Mouse (Mus musculus) spleen, postnatal 36 days (tissue): ENCODE measurements at regions not wholly inside any gene's neighbourhood (a gene's known extent, or its start where the extent isn't known, plus 50 kb on each side); places are given as distances from the start of the nearest gene placed in this dataset.
A peak's percentile ranks its signal among the peaks of the same experiment; 100 is the strongest.
"Not testable (repeated sequence)": the region's sequence is repeated elsewhere in the genome, so short reads cannot be mapped to it uniquely, and the experiment has no call there.

Source experiments
- DNase-seq, 2 experiments: peaks; one replicate each; pipeline ENCODE4 v3.0.0; 2022; ENCODE audit warnings: low spot score in 2 of 2, mixed read lengths in 1 of 2

DNA sequence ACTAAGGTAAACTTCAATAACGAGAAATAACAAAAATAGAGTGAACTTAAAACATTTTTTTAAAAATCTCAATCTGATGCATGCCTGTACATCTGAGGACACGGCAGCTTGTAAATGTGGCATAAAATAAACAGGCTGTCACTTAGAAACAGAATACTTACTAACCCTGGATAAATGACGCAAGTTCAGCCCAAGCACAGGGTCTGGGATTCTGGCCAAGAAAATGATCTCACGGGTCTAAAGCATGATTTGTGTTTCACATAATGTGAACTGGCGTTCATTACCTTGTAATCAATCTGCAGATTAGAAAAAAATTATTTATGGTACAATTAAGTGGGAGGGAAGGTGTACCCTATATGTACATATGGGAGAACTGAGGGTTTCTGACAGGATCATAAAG is 512.1 kb upstream of the Vrk2 start:
- DNase-seq: no peak

DNA sequence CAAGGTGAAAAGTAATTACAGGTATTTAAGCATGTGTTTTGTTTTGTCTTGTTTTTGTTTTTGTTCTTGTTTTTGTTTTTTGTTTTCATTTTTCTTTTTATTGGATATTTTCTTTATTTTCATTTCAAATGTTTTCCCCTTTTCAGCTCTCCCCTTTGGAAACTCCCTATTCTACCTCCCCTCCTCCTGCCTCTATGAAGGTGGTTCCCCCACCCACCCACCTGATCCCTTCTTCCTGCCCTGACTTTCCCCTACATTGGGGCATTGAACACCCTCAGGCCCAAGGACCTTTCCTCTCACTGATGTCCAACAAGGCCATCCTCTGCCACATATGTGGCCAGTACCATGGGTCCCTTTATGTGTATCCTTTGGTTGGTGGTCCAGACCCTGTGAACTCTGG is 509.1 kb upstream of the Vrk2 start:
- DNase-seq: no peak

DNA sequence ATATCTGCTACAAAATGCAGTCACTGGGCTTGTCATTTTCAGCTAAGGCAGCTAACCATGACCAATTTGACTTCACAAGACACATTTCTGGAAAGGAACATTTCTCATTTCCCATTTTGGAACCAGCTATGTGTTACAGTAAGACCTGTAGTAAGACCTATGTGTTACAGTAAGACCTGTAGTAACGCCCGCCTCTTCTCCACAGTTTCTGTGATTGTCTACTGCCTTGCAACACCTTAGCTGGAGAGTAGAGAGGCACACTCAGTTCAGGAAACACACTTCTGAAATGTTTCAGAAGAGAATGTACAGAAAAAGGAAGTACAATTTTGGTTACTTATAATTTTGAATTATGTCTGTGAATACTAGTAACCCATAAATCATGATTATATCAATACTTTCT is 508.2 kb upstream of the Vrk2 start:
- no peak for DNase-seq

DNA sequence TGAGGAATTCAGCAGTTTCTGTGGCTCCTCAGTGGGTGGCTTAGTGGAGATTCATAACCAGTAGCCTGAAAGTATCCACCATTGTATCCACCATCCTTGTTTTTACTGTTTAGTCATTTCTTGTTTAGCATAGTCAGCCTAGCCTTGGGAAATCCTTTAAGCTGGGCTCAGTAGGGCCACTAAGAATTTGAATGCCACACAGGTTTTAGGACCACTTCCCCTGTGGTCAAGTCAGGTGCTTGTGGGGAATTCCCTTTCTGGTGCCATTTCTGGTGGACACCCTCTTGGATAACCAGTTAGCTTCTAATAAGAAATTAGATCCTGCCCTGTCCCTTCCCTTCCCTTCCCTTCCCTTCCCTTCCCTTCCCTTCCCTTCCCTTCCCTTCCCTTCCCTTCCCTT is 502.8 kb upstream of the Vrk2 start:
- DNase-seq: no peak

DNA sequence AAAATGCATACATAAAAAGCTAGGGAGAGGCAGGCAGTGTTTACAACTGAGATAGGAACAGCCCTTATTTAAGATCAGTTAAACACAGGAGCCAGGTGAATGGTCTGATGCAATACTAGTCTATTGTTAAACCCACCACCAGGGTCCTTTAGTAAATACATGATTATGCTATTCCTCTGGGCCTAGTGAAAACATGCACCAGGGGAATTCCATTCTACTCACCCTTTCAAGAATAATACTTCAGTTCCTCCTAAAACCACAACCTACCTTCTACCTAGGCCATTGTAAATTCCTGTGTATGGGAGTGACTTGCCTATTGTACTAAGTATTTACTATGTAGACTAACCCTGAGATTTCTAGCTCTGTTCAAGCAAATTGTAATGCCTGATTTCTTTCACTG is 501.7 kb upstream of the Vrk2 start:
- not testable (repeated sequence) for DNase-seq

DNA sequence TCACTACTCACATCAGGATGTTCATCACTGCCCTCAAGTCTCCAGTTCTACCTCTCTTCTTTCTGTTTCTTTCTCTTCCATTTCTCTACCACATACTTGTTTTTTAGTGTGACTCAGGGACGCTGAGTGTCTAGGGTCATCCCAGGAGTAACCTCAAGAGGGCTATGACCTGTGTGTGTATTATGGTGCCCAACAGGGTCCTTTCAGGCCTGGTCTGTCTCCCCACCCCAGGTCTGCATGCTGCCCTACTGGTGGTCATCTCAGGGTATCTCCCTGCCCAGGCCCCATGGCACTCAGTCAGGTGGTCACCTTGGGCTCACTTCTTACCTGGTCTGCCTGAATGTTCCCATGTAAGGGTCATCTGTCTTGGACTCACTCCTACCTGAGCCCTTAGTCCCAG is 492.7 kb upstream of the Vrk2 start:
- no peak for DNase-seq

DNA sequence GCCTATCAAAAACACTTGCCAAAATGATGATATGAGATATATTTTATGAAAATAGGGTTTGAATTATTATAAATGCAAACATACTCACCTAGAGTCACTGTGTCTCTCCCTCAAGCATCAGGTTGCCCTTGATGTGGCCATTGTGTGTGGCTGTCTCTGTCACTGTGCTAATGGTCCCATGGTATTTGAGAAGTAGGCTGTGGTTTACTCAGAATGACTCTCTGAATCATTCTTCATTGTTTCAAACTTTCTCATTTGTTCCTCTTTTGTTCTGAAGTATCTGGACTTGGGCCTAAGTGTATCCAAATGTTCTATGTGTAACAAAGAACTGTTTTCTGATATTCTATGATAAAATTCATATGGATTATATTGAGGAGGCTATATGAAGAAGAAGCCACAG is 487.4 kb upstream of the Vrk2 start:
- DNase-seq: no peak

DNA sequence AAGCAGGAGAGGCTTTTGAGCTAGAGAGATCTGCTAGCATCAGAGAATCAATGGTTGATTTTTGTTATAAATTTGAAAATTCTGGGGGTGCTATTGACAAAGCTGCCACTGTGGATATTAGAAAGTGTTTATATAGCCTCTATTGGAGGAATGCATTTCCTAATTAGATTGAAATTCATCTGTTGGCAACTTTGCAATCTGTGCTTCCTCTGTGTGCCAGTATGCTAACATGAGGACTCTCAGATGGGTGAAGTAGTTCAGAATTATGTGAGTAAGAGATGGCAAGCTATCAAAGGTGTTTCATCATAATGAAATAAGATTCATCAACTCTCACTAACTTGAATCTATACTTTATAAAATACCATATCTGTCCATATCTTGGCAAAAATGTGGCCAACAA is 476.6 kb upstream of the Vrk2 start:
- DNase-seq: no peak

DNA sequence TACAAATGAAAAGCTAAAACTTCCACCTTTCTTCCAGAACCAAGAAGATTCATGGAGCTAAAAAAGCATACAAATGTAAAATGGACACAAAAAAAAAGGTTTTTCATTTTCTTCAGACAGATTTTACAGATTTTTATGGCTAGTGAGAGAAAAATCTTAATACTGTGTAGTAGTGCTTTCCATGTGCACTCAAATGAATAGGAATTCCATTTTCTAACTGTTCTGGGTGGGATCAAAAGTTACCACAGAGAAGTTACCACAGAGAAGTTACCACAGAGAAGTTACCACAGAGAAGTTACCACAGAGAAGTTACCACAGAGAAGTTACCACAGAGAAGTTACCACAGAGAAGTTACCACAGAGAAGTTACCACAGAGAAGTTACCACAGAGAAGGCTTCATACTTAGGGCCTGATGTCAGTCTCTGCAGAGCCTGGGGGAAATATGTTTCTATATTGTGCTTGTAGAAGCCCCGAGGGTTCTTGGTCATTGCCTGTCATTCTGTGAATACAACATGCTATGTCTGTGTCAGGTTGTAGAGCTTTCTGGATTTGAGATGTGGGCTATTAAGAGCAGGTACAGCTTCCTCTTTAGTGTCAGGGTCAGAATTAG is 433.5 kb upstream of the Vrk2 start:
- no peak for DNase-seq

DNA sequence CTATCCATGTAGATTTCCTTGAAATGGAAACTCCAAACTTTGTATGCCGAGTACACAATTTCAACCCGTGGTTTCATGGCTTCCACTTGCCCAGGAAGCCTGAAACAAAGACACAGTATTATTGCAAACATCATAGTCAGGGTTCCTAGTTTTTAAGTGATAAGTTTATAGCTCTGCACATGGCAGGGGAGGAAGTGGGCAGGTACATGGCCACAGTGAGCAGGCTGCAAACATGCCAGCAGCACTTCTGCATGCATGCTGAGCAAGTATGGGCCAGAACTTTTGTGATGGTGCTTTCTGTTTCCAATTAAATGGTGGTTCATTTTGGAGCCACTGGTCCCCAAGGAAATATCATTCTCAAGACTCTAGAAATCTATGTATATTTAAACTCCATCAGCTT is 431.7 kb upstream of the Vrk2 start:
- DNase-seq: no peak

DNA sequence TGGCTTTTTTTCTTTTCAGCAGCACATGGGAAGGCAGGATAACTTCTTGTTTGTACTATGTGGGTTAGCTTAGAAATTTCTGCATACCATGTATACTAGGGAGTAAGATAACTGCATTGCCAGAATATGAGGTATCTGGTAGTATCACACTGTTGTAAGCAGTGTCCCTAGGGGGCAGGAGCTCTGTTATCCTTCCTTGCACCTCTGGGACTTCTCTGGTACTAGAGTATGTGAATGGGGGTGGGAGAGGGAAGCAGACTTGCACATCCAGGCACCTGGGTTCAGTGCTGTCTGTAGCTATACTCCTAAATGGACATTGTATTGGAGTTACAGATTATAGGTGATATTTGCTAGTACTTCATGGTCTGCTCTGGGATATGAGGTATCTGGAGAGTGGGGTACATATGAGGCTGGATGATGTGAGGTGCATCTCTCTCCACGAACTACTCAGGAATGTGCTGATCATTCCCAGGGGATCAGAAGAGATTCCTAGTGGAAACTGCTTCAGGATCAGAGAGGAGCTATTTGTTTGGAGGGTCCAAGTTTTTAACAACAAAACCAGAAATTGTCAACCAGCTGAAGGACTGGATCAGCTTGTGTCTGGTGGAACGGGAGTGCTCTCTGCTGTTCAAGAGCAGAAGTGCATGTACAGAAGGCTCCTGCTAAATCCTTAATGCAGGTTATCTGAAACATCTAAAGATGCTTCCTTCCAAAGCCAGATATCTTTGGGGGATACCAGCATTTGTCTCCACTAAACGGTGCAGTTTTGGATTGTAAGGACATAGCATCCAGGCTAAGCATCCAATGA is 402.7 kb upstream of the Vrk2 start:
- DNase-seq: no peak

DNA sequence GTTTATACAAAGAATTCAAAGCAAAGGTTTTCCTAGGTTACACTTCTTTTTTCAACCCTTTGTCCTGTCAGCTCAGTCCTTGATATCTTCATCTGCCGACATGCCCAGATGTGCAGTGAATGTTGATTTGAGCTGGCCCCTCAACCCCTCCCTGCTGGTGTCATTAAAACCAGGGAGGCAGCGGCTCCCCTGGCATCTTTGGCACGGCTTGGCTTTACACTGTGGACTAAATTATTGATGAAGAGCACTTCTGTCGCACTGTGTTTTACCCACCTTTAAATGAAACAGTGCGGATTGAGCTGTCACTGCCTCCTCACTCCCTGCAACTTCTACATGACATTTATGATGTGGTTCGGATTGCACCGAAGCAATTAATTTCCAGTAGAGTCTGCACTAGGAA is 387.4 kb upstream of the Vrk2 start:
- no peak for DNase-seq

DNA sequence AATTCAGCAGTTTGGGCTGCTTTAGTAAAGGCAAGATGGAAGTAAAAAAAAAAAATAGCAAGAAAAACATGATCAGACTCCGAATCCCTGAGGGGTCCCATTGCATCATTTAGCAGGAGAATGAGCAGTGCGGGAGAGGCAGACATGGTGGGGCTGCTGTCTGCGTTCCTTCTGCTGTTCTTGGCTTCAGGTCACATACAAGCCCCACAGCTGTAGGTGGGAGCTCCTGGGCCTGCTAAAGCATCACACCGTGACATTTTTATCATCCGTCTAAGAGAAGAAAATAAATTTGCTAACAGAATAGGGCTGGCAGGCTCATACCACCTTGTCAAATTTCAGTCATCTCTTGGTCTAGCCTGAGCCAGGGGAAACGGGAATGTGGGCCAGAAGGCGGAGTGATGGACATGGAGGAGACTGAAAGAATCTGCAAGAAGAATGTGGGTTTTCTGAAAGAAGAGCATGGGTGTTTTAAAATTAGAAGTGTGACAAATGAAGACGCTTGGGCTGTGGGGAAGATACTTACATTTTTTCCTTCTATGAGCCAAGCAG is 378.8 kb upstream of the Vrk2 start:
- DNase-seq: no peak

DNA sequence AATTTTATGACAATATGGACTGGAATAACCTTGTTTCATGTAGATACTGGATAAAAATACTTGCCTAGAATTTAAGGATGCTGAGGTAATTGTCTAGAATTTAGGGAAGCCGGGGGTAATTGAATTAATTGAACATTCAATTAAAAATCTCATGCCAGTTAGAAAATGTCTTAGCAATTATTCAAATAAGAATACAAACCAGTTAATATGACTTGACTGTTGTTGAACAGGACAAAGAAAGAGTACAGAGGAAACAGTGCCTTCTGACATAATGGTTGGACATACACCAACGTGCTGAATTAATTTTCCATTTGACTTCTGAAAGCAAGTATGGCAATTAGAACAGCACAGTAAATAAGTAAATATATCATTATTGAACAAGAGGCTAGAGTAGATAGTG is 377.4 kb upstream of the Vrk2 start:
- no peak for DNase-seq

DNA sequence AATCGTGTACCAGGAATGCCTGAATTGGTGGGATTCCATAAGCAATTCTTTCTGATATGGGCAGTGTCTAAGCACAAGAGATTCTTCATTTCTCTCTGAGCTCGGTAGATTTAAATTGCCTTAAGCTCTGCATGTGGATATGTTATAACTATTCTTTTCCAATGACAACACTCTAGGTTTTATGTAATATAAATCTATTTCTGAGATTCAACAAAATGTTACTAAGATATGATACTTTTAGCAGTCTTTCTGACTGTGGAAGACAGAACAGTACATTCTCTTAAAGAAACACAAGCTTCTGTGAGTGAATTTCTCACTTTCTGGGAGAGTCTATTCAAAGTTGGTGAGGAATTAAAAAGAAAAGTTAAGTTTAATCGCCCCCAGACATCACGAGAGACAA is 373.6 kb upstream of the Vrk2 start:
- no peak for DNase-seq

DNA sequence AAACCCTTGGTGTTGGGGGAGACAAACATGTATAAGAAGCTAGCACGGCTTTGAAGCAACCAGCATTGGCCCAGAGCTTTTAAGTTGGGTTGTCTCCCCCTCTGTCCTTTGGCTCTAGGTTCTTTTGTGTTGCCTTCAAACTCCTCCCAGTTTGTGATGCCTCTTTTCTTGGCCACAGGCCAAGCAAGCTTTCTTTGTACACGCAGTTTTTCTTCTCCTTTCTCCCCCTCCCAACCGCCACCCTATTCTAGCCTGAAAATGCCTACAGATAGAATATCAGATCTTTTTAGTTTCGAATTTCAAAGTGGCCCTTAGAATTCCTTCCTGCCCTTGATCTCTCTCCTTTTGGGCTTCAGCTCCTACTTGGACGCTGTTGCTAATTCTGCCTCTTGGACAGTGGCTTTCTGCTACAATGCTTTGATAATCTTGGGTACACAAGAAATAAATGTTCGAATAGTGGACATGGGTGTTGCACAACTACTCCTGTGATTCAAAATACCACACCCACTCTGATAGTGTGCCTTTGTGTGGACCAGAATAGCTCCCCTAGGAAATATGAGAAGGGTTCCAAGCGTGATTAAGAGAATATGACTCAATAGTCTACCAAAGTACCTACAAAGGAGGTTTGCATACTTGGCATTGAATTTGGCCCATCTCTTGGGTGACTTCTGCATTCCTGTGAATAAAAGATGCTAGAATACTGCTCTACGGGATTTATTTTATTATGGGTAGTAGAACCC is 369.3 kb upstream of the Vrk2 start:
- DNase-seq: no peak

DNA sequence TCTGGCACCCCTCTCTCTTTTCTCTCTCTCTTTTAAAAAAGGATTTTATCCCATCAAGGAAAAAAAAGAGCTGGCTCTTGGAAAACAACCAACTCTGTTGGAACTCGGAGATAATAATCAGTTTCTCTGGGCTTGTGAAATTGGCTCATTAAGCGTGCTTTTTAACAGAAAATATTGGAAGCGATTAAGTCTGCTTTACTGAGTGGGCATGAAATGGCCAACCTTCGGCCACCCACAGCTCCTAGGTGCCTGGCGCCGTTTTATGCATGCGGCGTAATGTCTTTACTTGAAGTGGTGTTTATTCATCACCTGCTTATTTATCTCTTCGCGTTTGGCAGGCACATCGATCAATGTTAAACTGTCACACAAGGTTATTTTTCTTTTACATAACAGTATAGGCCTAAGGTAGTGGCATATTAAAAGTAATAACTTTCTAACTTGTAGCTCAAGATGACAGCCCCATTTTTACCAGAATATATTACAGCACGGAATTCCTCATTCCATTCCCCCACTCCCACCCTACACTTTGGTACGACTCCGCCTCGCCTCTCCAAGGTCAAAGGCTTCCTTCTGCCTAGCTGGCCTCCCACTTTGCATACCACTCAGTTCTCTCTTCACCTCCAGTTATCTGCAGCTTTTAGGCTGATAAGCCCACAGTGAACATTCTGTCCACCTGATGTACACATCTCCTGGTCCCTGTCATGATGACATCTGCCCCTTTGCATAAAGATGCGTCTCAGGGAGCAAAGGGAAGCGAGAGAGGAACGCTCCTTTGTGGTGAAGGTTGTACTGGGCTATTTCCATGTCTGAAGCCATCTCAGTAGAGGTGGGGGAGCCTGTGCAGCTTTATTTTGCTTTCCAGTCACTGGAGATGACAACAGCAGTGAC is 368.5 kb upstream of the Vrk2 start:
- no peak for DNase-seq

DNA sequence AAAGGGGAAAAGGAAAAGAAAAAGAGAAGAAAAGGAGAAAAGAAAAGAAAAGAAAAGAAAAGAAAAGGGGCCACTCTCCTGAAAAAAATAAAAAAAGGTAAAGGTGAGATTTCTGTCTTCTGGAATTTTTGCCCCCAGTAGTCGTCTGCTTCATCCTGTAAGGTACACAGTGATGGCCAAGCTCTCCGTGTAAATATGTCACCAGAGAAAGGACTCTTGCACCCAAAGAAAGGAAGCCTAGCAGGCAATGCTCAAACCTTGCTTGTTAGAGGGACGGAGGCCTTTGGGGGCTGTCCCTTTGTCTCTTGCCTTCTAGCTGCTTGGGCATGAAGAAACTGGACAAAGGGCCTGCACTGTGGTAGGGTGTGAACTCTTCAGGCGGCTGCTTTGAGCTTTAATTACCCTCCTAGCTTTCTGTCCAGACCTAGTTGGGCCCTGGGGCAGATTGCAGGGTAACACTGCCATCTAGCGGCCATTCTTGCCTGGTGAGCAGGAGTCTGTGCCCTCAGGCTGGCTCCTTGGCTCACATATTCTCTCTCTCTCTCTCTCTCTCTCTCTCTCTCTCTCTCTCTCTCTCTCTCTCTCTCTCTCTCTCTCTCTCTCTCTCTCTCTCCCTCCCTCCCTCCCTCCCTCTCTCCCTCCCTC is 367.7 kb upstream of the Vrk2 start:
- DNase-seq: peak; percentile 40 to 42

DNA sequence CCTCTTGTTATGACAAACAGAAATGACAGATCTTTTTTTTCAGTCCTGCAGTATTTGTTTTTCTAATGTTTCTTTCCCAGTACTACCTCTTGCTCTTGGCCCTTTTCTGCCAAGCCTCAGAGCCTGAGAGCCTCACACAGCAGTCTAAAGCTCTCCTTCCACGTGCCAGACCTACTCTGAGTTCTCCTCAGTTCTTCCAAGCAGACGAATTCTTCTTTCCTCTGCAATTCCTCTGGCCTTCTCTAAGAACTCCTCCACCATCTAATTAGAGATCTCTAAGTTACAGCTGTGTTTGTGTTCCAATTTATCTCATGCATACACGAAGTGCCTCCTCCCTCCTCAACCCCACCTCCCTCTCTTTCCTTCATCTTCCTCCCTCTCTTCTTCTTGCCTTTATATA is 362.4 kb upstream of the Vrk2 start:
- DNase-seq: no peak

DNA sequence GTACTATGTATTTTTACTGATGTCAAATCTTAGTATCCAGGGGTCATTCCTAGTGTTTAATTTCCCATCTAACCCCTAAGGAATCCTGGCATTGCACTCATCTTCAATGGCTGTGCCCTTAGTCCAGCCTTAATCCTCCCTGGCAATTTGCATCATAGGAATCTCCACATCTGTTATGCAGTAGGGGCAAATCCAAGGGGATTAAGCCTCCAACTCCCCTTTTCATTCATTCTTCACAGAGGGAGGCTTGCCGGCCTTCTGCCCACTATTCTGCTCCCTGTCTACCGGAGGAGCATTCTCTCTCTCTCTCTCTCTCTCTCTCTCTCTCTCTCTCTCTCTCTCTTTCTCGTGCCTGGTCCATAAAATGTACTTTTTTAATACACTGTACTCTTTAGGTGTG is 338.0 kb upstream of the Vrk2 start:
- no peak for DNase-seq

DNA sequence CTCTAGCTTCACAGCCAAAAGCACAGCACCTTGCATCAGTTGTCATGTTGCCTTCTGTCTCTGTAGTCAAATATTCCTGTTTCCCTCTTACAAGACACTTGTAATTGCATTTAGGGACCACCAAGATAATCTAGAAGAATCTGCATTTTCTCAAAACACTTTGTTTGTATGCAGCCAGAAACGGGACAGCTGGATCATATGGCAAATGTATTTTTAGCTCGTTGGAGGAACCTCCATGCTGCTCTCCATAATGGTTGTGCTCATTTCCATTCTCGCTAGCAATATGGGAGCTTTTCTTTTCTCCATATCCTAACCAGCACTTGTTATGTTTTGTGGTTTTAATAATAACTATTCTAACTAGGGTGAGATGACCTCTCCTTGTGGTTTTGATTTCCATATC is 313.3 kb upstream of the Vrk2 start:
- no peak for DNase-seq
